Mouse (Mus musculus) heart, embryonic 12.5 days (tissue): ENCODE results near the gene Zfp418. TPM values are rescaled to one million over a fixed set of nuclear protein-coding genes. Genes with fewer than 3 reads are reported as not detected.
"Not testable (repeated sequence)": the region's sequence is repeated elsewhere in the genome, so short reads cannot be mapped to it uniquely, and the experiment has no call there.

ENCODE experiments used
- ATAC-seq: fragments of 200-750 bp; cut with Nextera tagmentation; 2 replicates; pipeline ENCODE4 v1.8.0; 2017; ENCODE audit warnings: moderate TSS enrichment, moderate library complexity; ENCODE audit not compliant: insufficient number of reproducible peaks, low FRiP score
- H3K27ac ChIP-seq: fragments of 300-500 bp; sonication (generic); 2 replicates; pipeline ENCODE4 v1.5.1; 2016; ENCODE audit warnings: mild to moderate bottlenecking, moderate library complexity; ENCODE audit not compliant: poor library complexity, severe bottlenecking
- H3K27me3 ChIP-seq: fragments of 300-500 bp; sonication (generic); replicated peaks from 2 replicates; pipeline ENCODE4 v1.6.1; 2016; ENCODE audit warnings: mild to moderate bottlenecking, moderate library complexity
- H3K36me3 ChIP-seq: fragments of 300-500 bp; sonication (generic); 2 replicates; pipeline ENCODE4 v1.6.1; 2016; ENCODE audit warnings: mild to moderate bottlenecking, moderate library complexity
- H3K4me1 ChIP-seq: fragments of 300-500 bp; sonication (generic); replicated peaks from 2 replicates; pipeline ENCODE4 v1.6.1; 2016; ENCODE audit warnings: mild to moderate bottlenecking
- H3K4me2 ChIP-seq: fragments of 300-500 bp; sonication (generic); 2 replicates; pipeline ENCODE4 v1.6.1; 2016; ENCODE audit warnings: mild to moderate bottlenecking, moderate library complexity
- H3K4me3 ChIP-seq: fragments of 300-500 bp; sonication (generic); 2 replicates; pipeline ENCODE4 v1.5.1; 2016; ENCODE audit warnings: mild to moderate bottlenecking
- H3K9ac ChIP-seq: fragments of 300-500 bp; sonication (generic); 2 replicates; pipeline ENCODE4 v1.6.1; 2016; ENCODE audit warnings: mild to moderate bottlenecking, moderate library complexity
- H3K9me3 ChIP-seq: fragments of 300-500 bp; sonication (generic); replicated peaks from 2 replicates; pipeline ENCODE4 v1.6.1; 2016; ENCODE audit warnings: mild to moderate bottlenecking, moderate library complexity
- WGBS: fragments of 180-500 bp; shearing (Covaris S2); methylation state at CpG from one replicate; pipeline ENCODE4 v1.1.7; 2016; 5-methylcytosine and 5-hydroxymethylcytosine counted together
- polyA plus RNA-seq: library from polyadenylated mRNA; unstranded; fragments of >200 nt; fragmentation: Nextera tagmentation; extraction: Ambion mirVana; gene quantifications from 2 replicates; pipeline ENCODE4 v1.2.1, GENCODE M21; 2016

Gene Zfp418
- polyA plus RNA-seq, 1 experiment from 2014 or later, result 0.96 TPM

DNA sequence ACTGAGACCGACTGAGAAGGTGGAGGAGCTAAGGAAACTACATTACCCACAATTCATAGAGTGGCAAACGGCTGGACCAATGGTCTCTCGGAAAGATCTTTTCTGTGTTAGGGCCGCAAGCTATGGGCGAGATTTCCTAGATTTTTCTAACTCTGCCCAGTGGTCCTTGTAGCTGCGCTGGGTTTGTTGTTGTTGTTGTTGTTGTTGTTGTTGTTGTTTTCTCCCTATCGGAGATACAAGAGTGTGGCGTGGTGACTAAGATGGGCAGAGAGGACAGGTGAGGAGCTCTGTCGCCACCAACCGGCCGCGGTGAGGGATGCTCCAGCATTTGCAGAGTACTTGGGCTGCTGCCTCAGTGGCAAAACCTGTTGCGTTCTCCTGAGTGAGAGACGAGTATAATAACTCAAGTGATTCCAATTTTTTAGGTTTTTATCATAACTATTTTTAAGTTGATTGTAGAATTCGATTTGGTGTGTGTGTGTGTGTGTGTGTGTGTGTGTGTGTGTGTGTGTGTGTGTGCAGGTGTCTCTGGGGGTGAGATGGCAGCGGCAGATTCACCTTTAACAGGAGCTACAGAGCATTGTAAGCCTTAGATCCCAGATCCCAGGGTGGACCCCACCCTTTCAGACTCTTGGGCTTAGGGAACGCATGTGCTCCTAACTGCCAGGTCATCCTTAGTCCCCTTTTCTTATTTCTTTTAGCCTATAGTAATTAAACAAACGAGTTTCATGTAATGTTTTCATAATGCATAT, 17.2 kb downstream of the Zfp418 start:
- no peak overlapping the region; the same call in 1 of the 2 replicates for H3K9ac ChIP-seq

DNA sequence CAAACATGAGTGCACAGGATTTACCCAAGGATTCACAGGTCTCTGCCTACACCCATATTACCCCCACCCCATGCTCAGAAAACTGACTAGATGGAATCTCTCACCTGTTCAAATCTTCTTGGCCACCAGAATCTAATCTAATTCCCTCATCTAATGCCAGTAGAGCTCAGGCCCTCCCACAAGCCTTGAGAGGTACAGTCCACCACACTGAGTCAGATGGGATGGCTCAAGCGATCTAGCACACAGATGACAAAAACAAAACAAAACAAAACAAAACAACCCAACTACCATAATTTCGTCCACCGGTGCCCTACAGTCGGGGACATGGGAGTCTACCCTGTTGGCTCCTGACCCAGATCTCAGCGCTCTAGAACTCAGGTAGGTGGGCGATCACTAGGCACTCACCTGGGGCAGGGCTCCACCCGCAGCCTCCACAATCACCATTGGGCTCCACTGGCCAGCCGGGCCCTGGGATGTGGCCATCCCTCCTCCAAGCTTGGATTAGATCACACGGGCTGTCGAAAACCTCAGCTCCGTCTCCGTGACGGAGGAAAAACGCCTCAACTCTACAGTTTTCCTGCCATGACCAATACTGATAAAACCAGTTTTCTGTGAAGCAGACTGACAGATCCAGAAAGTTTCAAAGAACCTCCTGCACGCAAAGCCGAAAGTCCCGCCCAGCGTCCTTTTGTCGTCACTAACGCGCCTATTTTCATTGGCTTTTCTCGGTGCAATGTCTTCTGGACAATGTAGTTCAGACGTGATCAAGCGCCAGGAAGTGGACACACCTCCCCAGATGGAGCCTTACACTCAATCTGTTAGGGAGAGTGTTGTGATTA, 38.4 kb downstream of the Zfp418 start, which contains the start of gene Zfp772:
Gene Zfp772 (minus strand): TSS at position 686 of the 839 bp plus-strand sequence.
- H3K4me2 ChIP-seq, result peak within 1 kb of the TSS; percentile 78
- not testable (repeated sequence) for ATAC-seq, H3K4me1 ChIP-seq, H3K27me3 ChIP-seq, H3K27ac ChIP-seq, H3K36me3 ChIP-seq, H3K9me3 ChIP-seq
- 2% methylated on average over 24 of the region's 24 CpGs for WGBS
- peak within 1 kb of the TSS; percentile 69 for H3K9ac ChIP-seq
- peak within 1 kb of the TSS; percentile 61 for H3K4me3 ChIP-seq

More for the DNA sequence above, 17.2 kb downstream of the Zfp418 start:
- 10% methylated on average over 18 of the region's 18 CpGs for WGBS
- H3K4me3 ChIP-seq, result peak overlapping the region; percentile 58
- peak overlapping the region; percentile 57 for H3K4me2 ChIP-seq
- H3K9me3 ChIP-seq, result no peaks in the 10 kb centered on the region
- peak; percentile 84; the same call in 1 of the 2 replicates for ATAC-seq
- no peak overlapping the region for H3K27ac ChIP-seq
- H3K4me1 ChIP-seq, result no peaks in the 10 kb centered on the region
- no peaks in the 10 kb centered on the region for H3K36me3 ChIP-seq
- no peaks in the 10 kb centered on the region for H3K27me3 ChIP-seq

Other genes with a start within 250 kb of the Zfp418 start
- gene Aurkc, start 176.0 kb upstream of the Zfp418 start, polyA plus RNA-seq, result not detected in 2 replicates
- gene Zfp954, start 49.8 kb upstream of the Zfp418 start, polyA plus RNA-seq, result 6.1 and 7.8 TPM in 2 replicates
- 0.99 and 1.1 TPM in 2 replicates for gene Zfp773, start 34.6 kb upstream of the Zfp418 start, polyA plus RNA-seq
- gene Zfp772, start 38.7 kb downstream of the Zfp418 start, polyA plus RNA-seq, result 4.9 and 5.1 TPM in 2 replicates
- gene Vmn2r29, start 76.0 kb downstream of the Zfp418 start, polyA plus RNA-seq, result 0.08 and 0.24 TPM in 2 replicates
- 1.4 and 2.6 TPM in 2 replicates for gene Gm45844, start 107.0 kb downstream of the Zfp418 start, polyA plus RNA-seq
- 44.6 and 45.7 TPM in 2 replicates for gene Clcn4, start 129.5 kb downstream of the Zfp418 start, polyA plus RNA-seq
- not detected in 2 replicates for gene Vmn2r30, start 166.3 kb downstream of the Zfp418 start, polyA plus RNA-seq
- gene Gm45783, start 203.2 kb downstream of the Zfp418 start, polyA plus RNA-seq, result not detected in 2 replicates
- gene Vmn2r31, start 228.4 kb downstream of the Zfp418 start, polyA plus RNA-seq, result not detected in 2 replicates